Mouse (Mus musculus) left cerebral cortex, postnatal 25 days (tissue): ENCODE measurements at regions not wholly inside any gene's neighbourhood (a gene's known extent, or its start where the extent isn't known, plus 50 kb on each side); places are given as distances from the start of the nearest gene placed in this dataset.

Source experiments
- DNase-seq, 2 experiments: peaks; one replicate each; pipeline ENCODE4 v3.0.0; 2022; ENCODE audit warnings: low spot score in 2 of 2, mixed read lengths in 1 of 2
- intact Hi-C: fragments of 180-260 bp; cut with DNase I; formaldehyde crosslinking; loops from one replicate; pipeline ENCODE4 v1.15.1; 2025

DNA sequence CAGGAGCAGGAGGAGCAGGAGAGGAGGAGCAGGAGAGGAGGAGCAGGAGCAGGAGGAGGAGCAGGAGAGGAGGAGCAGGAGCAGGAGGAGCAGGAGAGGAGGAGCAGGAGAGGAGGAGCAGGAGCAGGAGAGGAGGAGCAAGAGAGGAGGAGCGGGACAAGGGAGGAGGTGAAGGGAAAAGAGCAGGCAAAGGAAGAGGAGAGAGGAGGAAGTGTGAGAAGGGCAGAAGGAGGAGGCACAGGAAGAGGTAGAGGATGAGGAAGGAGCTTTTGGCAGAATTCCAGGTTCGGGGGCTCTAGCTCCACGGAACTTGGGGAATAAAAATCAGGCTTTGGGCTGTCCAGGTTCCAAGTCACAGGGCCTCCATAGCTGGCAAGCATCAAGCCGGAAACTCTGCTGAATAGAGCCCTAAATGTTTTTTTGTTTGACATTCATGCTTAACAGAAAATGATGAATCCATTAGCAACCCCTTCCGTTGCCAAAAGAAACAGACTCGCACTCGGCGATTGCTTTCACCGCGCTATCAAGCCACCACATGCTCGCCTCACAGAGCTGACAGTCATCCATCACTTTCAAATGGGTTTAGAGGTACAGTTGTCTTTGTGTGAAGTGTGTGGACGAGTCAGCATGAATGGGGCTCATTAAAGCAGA is 528.7 kb upstream of the Atp11b start:
- intact Hi-C loops, result no loop called here
- peak; percentile 27 to 54 for DNase-seq

DNA sequence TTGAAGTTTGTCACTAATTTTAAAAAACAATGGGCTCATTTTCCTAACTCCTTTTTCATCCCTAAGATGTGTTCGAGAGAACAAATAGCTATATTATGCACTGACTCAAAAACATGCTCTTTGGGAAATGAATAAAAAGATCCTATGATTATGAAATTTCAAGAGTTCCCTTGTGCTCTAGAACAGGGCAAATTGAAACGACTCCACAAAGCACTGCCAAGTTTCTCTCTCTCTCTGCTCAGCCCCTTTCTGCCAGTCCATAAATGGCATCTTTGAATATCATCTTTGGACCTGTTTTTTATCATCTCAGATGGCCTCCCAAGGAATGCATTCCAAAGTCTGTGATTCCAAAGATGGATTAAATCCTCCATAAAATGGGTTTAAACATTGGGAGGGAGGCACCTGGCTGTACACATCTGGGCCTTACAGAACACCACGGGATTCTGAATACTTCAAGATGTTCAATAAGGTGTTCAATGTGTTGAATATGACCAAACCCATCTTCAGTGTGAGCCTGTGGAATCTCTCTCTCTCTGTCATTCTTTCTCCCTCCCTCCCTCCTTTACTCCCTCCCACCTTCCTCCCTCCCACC is 528.0 kb upstream of the Atp11b start:
- no peak for DNase-seq
- intact Hi-C loops, result no loop called here

DNA sequence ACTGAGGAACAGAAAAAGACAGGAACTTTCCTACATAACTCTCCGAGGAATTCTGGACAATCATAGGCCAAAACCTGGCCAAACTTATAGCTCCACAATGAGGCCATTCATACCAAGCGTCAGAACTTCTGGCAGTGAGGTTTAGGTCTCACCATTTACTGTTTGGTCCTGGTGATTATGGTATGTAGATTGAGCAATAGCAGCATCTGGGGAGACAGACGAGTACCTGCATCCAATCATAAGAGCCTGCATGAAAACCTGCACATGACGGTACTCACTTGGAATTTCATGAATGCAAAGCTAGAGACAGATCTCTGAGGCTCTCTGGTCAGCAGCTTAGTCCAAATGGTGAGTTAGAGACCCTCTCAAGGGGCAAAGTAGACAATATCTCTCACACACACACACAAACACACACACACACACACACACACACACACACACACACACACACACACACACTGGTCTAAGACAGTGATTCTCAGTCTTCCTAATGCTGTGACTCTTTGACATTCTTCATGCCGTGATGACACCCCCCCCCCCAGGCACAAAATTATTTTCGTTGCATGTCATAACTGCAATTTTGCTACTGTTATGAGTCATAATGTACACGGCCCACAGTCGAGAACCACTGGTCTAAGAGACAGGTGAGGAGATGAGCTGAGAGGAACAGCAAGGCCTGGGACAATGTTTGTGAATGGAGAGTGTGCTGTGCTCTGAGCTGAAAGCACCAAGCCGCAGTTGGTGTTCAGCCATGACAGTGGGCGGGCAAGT is 522.6 kb upstream of the Atp11b start:
- no peak for DNase-seq
- intact Hi-C loops, result no loop called here

DNA sequence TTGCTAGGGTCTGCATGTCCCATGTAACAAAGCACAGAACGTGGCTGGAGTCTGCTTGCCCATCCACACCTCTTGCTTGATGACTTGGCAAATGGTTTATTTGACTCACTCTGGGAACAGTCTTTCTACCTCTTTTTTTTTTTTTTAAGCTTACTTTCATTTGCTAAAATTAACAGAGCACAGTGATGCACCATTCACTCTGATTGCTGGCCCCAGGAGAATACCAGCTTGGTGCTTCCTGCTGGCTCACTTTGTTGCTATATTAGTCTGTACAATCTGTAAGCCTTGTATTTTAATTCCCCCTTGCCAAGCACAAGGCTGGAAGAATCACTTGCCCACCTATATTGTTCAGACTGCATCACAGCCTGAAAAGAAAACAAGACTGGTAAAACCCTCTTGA is 521.4 kb upstream of the Atp11b start:
- intact Hi-C loops, result no loop called here
- DNase-seq, result peak in 1 of 2 experiments; percentile 59

DNA sequence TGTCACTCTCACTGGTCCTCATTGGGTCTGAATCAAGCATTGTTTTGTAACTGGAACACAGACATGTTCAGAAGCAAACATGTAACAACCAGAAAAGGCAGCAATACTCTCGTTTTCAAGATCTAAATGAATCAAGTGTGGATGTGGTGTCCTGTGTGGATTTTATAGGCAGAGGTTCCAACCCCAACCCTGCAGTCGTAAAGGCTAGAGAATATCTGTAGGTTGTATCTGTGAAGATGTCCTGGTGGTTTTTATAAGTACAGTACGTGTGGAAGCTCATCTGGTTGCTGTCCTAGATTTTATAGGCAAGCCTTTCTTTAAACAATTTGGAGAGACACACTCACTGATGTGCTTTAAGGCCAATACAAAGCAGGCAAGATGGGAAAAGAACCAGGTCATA is 518.8 kb upstream of the Atp11b start:
- intact Hi-C loops, result no loop called here
- no peak for DNase-seq

DNA sequence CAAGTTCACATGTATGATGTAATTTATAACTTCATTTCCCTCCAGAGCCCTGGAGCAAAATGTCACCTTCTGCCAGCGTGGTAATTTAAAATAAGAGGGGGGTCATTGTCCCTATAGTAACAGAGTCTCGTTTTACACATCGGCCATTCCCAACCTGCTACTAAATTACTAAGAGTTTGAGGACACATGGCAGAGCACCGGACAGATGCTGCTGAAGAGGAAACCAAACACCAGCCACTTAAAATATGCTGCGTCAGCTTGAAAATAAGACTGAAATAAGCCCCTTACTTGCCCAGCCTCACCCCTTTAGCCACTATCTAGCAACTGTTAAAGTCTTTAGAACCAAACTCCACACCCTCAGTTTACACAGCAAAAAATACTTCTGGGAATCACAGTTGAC is 518.1 kb upstream of the Atp11b start:
- intact Hi-C loops, result no loop called here
- DNase-seq, result no peak

DNA sequence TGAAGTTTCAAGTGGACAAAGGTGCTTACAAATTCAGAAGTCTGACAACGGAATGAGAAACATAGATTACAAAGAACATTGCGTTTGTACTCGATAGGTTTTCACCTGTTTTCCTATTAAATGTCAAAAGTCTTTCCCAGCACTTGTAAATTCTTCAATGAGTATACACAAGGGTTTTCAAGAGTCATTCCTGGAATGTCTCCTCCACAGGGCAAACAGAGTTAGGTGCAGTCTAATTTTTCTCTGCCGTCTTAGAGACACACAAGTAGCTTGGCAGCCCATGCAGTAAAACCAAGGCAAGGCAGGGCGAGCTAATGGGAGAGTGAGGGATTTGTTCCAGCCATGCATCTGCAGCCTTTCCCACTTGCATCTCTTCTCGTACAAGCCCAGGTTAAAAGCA is 516.6 kb upstream of the Atp11b start:
- intact Hi-C loops, result no loop called here
- DNase-seq, result no peak

DNA sequence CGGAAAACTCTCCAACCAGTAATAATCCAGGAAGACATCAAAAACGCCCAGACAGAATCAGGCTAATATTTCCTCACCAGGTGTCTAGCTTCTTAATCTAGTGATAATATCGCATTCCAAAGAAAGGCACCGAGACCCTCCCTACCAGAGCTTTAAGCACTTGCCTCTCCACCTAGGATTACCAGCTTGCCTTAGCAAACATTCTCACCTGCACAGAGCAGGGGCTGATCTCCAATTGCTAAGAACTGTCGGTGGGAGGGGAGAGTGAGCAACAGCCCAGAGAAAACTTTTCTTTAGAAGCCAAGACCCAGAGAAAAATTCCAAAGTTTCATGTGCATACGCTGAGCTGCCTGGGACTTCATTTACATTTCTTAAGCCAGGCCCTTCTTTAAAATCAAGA is 511.6 kb upstream of the Atp11b start:
- no peak for DNase-seq
- intact Hi-C loops, result no loop called here

DNA sequence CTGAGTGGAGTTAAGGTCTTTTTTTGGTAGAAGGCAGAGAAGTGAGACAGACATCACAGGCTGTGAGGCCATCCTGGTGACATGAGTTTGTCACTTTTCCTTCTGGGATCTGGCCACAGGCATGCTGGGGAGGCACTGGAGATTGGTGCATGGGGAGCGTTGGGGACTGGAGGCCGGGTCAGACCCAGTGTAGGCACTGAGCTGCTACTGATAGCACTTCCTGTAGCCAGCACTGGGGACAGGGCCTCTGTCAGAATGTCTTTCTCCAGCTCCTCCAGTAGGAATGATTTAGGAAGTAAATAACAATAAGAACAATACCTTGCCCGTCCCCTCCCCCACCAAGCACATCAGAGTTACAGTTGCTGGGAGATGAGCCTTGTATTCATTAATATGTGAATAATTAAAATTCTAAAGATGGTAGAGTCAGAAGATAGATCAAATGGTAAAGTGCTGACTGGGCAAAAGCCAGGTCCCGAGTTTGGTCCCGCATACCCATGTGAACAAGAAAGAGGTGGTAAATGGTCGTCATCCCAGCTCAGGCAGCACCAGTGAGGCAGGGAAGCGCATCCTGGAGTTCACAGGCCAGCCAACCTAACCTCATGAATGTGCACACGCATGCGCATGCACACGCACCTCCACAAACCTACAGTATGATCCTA is 510.9 kb upstream of the Atp11b start:
- intact Hi-C loops, result no loop called here
- DNase-seq, result no peak

DNA sequence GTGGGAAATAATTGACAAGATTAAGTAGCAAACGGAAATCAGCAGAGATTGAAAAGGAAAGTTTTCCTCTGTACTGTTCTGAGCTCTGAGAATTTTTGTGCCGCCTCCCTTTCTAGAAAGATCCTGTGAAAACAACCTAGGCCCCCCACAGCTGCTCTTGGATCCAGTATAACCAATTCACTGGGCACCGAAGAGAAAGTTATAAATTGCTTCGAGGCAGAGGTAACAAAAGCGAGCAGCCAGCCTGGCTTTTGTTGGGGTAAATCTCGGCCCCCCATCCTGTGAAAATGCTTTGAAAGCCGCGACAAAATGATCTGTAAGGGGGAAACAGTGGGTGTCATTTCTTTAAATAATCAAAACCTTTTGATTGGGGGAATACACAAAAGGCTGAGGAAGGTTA is 508.9 kb upstream of the Atp11b start:
- DNase-seq, result no peak
- intact Hi-C loops, result no loop called here

DNA sequence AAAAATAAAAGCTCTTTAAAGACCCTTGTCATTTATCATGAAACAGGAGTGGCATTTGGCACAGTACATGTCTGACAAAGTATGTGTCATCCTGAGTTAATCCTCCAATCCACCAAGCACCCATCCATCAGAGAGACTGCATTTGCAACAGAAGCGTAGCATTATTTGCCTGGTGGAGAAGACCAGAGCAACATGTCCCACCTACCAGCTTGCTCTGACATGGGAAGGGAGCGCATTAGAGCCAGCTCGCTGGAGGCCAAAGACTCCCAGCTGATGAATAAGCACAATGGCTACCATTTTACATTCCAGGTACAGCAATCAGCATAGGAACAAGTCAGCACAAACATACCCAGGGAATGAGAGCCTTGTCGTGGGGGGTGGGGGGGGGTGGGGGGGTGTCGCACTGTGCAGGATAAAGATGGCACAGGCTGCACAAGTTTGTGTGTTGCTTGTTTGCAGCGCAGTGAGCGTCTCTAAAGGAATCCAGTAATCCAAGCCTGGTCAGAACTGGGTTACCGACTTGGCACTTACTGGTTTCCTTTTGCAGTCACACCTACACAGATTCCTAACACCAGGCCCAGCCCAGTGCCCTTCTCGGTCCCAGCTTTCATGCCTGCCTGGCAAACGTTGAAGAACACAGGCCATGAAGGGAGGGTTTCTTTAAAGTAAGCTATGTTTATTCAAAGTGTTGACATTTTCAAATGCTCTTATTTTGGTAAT is 507.8 kb upstream of the Atp11b start:
- no peak for DNase-seq
- intact Hi-C loops, result no loop called here

DNA sequence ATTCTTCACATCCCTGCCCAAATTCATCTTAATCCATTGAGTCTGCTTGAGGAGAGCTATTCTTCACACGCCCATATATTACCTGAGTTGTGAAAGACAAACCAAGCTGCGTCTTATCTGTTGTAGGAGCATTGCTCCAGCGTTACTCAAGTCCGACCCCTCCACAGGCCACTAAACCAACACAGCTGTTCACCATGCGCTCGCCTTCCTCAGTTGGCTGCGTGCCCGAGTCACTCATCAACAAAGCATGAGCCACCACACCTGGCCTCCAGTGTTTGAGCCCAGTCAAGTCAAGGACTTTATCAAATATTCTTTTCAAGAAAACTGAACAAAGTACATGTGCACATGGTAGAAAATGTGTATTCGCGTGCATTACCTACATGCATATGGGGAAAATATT is 504.7 kb upstream of the Atp11b start:
- no peak for DNase-seq
- intact Hi-C loops, result no loop called here

DNA sequence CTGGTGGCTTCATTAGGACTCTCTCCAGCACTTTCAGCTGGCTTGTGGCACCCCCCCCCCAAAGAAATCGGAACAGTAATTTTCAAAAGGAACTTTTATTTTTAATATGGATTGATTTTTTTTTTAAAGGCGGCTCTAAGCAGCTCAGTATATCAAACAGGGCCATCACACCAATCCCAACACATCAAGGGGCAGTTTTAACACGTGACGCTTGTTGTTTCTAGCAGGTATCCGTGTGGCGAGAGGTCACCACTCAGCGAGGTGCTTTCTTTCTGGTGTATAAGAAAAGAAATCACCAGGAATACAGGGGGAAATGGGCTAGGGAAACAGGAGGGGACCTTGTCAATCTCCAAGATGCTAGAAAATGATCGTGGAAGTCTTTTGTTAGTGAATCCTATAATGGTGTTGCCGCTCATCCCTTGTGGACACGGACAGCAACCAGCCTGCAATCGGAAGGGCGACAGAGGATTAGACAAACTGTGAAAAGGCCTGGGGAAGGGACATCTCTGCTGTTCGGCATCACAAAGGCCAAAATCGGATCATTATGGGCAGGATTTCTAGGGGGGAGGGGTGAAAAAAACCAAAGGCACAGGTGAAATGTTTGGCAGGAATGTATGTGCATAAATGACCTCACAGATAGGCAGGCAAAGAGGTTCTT is 503.7 kb upstream of the Atp11b start:
- no peak for DNase-seq
- intact Hi-C loops, result no loop called here

DNA sequence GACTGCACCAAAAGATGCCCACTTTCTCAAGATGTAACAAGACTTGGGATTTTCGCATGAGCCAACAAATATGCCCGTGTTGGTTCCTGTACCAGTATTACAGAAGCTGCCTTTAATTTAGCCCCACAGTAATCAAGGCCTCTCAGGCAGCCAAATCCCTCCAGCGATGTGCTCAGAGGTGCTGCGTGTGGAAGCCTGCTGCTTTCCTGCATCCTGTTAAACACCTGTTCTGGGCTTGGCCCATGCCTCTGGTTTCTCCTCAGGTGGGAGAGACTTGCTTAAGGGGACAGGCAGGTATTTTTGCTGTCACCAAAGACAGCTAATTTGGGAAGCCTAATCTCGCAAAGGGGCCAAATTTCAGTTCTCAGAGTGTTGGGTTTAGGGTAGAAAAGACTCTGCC is 500.0 kb upstream of the Atp11b start:
- intact Hi-C loops, result no loop called here
- no peak for DNase-seq

DNA sequence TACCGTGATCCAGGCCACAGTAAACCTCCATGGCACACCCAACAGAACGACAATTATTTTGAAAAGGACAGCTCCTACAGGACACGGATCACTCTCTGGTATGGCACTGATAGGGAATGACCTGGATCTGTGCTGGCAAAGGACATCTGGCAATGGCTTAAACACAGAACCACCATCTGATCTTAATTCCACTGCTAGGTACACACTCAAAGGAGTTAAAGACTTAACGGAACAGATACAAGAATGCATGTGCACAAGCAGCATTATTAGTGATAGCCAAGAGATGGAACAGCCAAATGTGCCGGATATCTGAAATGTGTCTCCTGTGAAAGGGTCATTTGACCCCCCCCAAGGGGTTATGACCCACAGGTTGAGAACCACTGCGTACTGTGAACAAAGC is 493.0 kb upstream of the Atp11b start:
- intact Hi-C loops, result no loop called here

DNA sequence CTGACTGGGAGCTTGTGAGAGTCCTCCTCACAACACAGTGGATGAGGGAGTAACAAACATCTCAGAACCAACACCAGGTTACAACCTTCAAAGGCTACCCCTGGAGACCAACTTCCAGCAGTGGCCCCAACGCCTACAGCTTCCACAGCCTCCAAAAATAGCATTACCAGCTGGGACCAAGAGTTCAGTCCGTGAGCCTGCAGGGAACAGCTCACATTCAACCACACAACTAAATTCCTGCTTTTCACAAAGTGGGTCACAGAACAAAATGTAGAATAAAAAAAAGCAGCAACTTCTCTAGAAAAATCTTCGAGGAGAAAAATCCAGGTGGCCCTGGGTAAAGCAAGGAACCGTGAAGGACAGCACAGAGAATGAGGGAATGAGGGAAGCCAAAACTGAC is 485.0 kb upstream of the Atp11b start:
- intact Hi-C loops, result no loop called here

More for the DNA sequence above, 493.0 kb upstream of the Atp11b start:
- DNase-seq, result no peak

DNA sequence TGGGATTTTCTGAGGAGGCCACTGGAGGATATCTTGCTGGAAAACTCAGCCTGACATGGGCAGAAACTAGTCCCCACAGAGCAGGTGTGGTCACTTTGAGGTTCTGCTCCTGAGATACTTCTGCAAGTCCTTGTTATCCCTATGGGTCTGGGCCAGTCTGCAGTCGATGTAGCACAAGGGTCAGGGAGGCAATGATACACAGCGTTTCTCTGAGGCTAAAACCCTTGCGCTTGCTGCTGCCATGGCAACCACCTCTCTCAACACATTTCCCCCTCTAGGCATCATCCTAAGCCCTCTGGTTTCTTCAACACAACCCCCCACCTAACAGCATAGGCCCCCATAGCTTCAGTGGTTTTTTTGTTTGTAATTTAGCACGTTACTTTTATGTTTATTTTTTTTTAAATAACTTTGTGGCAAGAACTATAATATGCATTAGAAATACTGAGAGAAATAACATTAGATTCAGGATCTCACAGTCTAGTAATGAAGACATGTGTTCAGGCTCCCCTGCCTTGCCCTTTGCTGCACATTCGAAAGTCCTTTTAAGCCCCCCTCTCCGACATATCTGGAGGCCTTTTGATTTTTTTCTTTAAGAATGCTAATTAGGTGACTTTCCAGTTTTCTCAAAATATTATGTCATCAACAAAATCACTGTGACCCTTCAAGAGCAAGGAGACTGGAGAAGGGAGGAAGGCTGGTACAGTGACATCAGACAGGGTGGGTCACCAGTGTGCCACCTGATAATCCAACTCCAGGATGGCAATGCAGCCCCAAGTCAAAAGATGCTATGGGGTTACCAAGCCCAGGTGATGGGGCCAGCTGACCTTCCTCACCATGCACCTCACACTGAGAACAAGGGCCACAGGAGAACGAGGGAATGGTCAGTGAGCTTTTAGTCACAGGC is 483.7 kb upstream of the Atp11b start:
- no peak for DNase-seq
- intact Hi-C loops, result no loop called here

More for the DNA sequence above, 485.0 kb upstream of the Atp11b start:
- peak in 1 of 2 experiments; percentile 33 for DNase-seq

DNA sequence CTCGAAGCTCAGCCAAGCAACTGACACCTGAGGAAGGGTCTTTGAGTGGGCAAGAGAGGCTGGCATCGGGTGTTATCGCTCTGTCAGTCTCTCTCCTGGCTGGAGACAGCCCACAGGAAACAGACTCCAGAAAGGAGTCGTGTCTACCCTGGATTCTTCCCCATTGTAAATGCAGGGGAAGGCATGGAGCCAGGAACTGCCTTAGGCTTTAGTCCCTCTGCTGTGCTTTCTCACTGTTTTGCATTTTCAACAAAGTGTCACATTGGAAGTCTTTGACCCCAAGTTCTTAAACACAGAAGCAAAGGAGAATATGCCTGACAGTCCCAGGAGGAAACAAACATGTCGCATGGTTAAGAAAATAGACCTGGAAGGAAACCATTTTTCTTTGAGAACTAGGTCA is 480.4 kb upstream of the Atp11b start:
- intact Hi-C loops, result no loop called here
- peak in 1 of 2 experiments; percentile 33 for DNase-seq

DNA sequence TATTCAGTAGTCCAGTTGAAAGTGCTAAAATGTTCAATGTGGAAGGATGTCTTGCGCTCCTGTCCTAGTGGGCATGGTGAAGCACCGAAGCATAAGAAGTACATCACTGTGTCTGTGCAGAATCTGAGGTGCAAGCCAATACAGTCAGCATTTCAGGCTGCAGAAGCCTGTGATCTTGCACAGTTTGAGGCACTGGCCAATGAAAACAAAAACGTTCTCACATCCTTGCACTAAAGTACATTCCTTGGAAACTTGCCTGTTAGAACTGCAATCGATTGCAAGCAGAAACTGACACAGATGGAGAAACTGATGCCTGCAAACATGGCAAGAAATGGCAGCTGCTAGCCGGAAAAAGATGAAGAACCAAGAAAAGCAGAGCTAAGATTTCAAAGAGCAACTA is 472.9 kb upstream of the Atp11b start:
- intact Hi-C loops, result no loop called here
- peak; percentile 6 to 32 for DNase-seq
